Mouse (Mus musculus) lung, embryonic 16.5 days (tissue): ENCODE results near the gene Rep15. TPM values are rescaled to one million over a fixed set of nuclear protein-coding genes. Genes with fewer than 3 reads are reported as not detected.

Source experiments
- ATAC-seq: fragments of 200-750 bp; cut with Nextera tagmentation; 2 replicates; pipeline ENCODE4 v1.8.0; 2017; ENCODE audit warnings: low read depth, mild to moderate bottlenecking, moderate library complexity
- H3K27ac ChIP-seq: fragments of 300-500 bp; sonication (generic); 2 replicates; pipeline ENCODE4 v1.5.1; 2014; ENCODE audit warnings: mild to moderate bottlenecking, control low read depth, low read length
- H3K27me3 ChIP-seq: fragments of 300-500 bp; sonication (generic); 2 replicates; pipeline ENCODE4 v1.6.1; 2014; ENCODE audit warnings: low read depth, low read length, mixed read lengths; ENCODE audit not compliant: control insufficient read depth, insufficient read depth
- H3K36me3 ChIP-seq: fragments of 300-500 bp; sonication (generic); 2 replicates; pipeline ENCODE4 v1.6.1; 2014; ENCODE audit warnings: low read length; ENCODE audit not compliant: control insufficient read depth, insufficient read depth
- H3K4me1 ChIP-seq: fragments of 300-500 bp; sonication (generic); replicated peaks from 2 replicates; pipeline ENCODE4 v1.6.1; 2014; ENCODE audit warnings: low read length, mixed read lengths; ENCODE audit not compliant: control insufficient read depth, insufficient read depth
- H3K4me2 ChIP-seq: fragments of 300-500 bp; sonication (generic); 2 replicates; pipeline ENCODE4 v1.6.1; 2014; ENCODE audit warnings: low read depth, low read length, control low read depth
- H3K4me3 ChIP-seq: fragments of 300-500 bp; sonication (generic); 2 replicates; pipeline ENCODE4 v1.5.1; 2014; ENCODE audit warnings: mild to moderate bottlenecking, low read length, control low read depth
- H3K9ac ChIP-seq: fragments of 300-500 bp; sonication (generic); 2 replicates; pipeline ENCODE4 v1.6.1; 2014; ENCODE audit warnings: low read length, control low read depth
- H3K9me3 ChIP-seq: fragments of 300-500 bp; sonication (generic); 2 replicates; pipeline ENCODE4 v1.6.1; 2016; ENCODE audit warnings: low read length; ENCODE audit not compliant: control insufficient read depth
- WGBS: fragments of 180-500 bp; shearing (Covaris S2); extraction: QIAGEN DNeasy Blood & Tissue Kit; methylation state at CpG from one replicate; pipeline ENCODE4 v1.1.7; 2014; 5-methylcytosine and 5-hydroxymethylcytosine counted together
- polyA plus RNA-seq: library from polyadenylated mRNA; unstranded; fragments of >200 nt; fragmentation: Nextera tagmentation; extraction: Ambion mirVana; gene quantifications from 2 replicates; pipeline ENCODE4 v1.2.1, GENCODE M21; 2015

The Rep15 gene
- polyA plus RNA-seq, 1 experiment from 2014 or later: 0.73 TPM

GRCm38 (mm10) chr6:147064226-147064943 is 32.0 kb downstream of the Rep15 start:
- Histone ChIP-seq H3K9me3 (no peaks in the 10 kb centered on the region), H3K27me3 (no peaks in the 10 kb centered on the region), H3K27ac (no peak overlapping the region), H3K4me1 (no peaks in the 10 kb centered on the region), H3K4me3 (no peak overlapping the region), H3K9ac (no peak overlapping the region), H3K36me3 (peaks cover 11% of the 10 kb centered on the region), H3K4me2 (no peak overlapping the region)
- 0 out of 2 replicates have a peak, but pooled peaks have one; percentile 17 for ATAC-seq
- WGBS: 82% methylated on average over 10 of the region's 10 CpGs

DNA sequence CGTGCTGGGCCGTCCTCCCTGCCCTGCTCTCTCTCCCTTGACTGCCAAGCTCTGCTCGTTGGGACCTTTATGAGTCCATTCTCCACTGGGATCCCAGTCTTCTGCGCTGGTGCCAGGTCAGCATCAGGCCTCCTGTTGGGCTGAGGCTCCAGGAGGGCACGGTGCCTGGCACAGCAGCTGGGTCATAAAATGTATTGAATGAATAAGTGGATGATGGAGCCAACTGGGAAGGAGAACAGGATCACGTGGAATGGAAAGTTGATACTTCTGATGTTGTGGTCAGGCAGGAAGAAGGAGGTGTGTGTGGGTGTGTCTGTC is 32.5 kb downstream of the Rep15 start:
- ATAC-seq: no peak

GRCm38 (mm10) chr6:147075808-147076387 is 43.5 kb downstream of the Rep15 start:
- H3K4me1 ChIP-seq: no peaks in the 10 kb centered on the region
- peak; percentile 95 for ATAC-seq
- H3K27ac ChIP-seq: peak overlapping the region; percentile 80
- H3K9me3 ChIP-seq: no peaks in the 10 kb centered on the region
- 40% methylated on average over 5 of the region's 5 CpGs for WGBS
- H3K4me2 ChIP-seq: no peak overlapping the region
- H3K9ac ChIP-seq: no peak overlapping the region
- H3K4me3 ChIP-seq: no peak overlapping the region
- 0 out of 2 replicates have a peak, but pooled peaks cover 4% of the 10 kb centered on the region for H3K36me3 ChIP-seq
- no peaks in the 10 kb centered on the region for H3K27me3 ChIP-seq

More for the DNA sequence above, 32.5 kb downstream of the Rep15 start:
- H3K36me3 ChIP-seq: peaks cover 11% of the 10 kb centered on the region
- H3K4me2 ChIP-seq: no peak overlapping the region
- no peak overlapping the region for H3K4me3 ChIP-seq
- H3K9ac ChIP-seq: no peak overlapping the region
- no peaks in the 10 kb centered on the region for H3K4me1 ChIP-seq
- 90% methylated on average over 6 of the region's 6 CpGs for WGBS
- H3K9me3 ChIP-seq: no peaks in the 10 kb centered on the region
- no peaks in the 10 kb centered on the region for H3K27me3 ChIP-seq
- no peak overlapping the region for H3K27ac ChIP-seq

DNA sequence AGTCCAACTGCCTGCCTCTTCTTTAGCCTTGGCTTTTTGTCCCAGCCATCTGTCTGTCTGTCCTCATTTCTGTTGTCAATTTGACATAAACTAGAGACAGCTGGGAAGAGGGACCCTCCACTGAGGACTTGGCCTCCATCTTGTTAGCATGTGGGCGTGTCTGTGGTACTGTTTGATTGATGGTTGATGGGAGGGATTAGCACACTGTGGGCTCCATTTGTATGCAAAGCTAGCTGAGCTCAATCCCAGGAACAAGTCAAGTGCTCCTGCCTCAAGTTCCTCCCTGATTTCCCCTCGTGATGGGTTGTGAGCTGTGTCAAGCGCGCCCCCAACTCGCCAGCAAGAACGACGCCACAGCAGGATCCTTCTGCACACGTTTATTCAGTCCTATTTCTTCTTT is 44.5 kb downstream of the Rep15 start:
- Histone ChIP-seq H3K27me3 (no peaks in the 10 kb centered on the region), H3K27ac (no peak overlapping the region), H3K4me3 (no peak overlapping the region), H3K4me1 (no peaks in the 10 kb centered on the region), H3K4me2 (no peak overlapping the region), H3K9me3 (no peaks in the 10 kb centered on the region), H3K9ac (no peak overlapping the region), H3K36me3 (no peaks in the 10 kb centered on the region)
- WGBS: 70% methylated on average over 8 of the region's 8 CpGs
- ATAC-seq: no peak

GRCm38 (mm10) chr6:147079919-147080318 is 47.5 kb downstream of the Rep15 start:
- 91% methylated on average over 10 of the region's 10 CpGs for WGBS

More at GRCm38 (mm10) chr6:147079919-147080318, 47.5 kb downstream of the Rep15 start:
- Histone ChIP-seq H3K9ac (no peak overlapping the region), H3K4me1 (no peaks in the 10 kb centered on the region), H3K9me3 (no peaks in the 10 kb centered on the region), H3K4me3 (no peak overlapping the region), H3K4me2 (no peak overlapping the region), H3K36me3 (no peaks in the 10 kb centered on the region), H3K27me3 (no peaks in the 10 kb centered on the region), H3K27ac (no peak overlapping the region)
- ATAC-seq: no peak

Other genes starting within 250 kb of the Rep15 start
- 3.9 and 4.4 TPM in 2 replicates for gene Arntl2, start 236.5 kb upstream of the Rep15 start, polyA plus RNA-seq
- gene Smco2, start 182.5 kb upstream of the Rep15 start, polyA plus RNA-seq: not detected in 2 replicates
- gene Ppfibp1, start 144.1 kb upstream of the Rep15 start, polyA plus RNA-seq: 46.8 and 50.5 TPM in 2 replicates
- 0.14 and 0.20 TPM in 2 replicates for gene 1700034J05Rik, start 78.2 kb upstream of the Rep15 start, polyA plus RNA-seq
- gene Mrps35, start 10.2 kb downstream of the Rep15 start, polyA plus RNA-seq: 95.7 and 101 TPM in 2 replicates
- 7.5 and 8.2 TPM in 2 replicates for gene Mansc4, start 54.4 kb downstream of the Rep15 start, polyA plus RNA-seq
- gene Klhl42, start 58.8 kb downstream of the Rep15 start, polyA plus RNA-seq: 6.7 and 7.6 TPM in 2 replicates
- gene Pthlh, start 231.6 kb downstream of the Rep15 start, polyA plus RNA-seq: 7.8 and 11.8 TPM in 2 replicates